Mouse (Mus musculus) c-Kit-positive CD71-positive TER-119-positive erythroid progenitor cells, embryonic 14.5 days (primary cell): ENCODE data around the gene Esx1.

ENCODE experiments used
- DNase-seq: peaks from one replicate; pipeline ENCODE4 v3.0.0-alpha.2; 2013; ENCODE audit warnings: low spot score

Gene Esx1

GRCm38 (mm10) chrX:137121718-137122117, at the start of gene Esx1:
TSS of gene Esx1 (minus strand) at chrX:137122083.
- DNase-seq: no peak

DNA sequence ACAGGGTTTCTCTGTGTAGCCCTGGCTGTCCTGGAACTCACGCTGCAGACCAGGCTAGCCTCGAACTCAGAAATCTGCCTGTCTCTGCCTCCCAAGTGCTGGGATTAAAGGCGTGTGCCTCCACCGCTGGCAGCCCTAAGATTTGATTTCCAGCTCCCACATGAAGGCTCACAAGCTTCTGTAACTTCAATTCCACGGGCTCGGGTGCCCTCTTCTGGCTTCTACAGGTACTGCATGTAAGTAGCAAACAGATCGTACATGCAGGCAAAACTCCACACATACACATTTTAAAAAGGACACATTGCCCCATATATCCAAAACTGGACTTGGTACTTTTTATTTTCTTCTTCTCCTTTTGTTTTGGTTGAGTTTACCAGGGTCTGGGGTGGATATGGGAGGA, 48.1 kb upstream of the Esx1 start:
- DNase-seq: peak; percentile 11

GRCm38 (mm10) chrX:137167658-137168057, 45.8 kb upstream of the Esx1 start:
- no peak for DNase-seq

DNA sequence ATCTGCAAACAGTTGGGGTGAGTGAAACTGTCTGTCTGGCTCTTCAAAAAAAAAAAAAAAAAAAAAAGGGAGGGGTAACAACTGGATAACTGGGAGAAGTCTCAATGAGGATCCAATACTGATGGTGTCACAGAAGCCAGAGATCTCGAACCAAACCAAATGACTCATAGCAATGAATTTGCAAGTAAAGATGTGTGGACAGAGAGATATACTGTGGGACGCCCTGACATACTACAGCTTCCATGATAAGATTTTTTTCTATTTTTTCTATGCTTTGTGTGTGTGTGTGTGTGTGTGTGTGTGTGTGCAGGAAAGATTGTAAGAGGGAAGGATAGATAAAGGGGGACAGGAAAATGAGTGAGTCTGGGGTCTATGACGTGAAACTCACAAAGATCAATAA, 43.7 kb upstream of the Esx1 start:
- no peak for DNase-seq

GRCm38 (mm10) chrX:137162700-137163099, 40.8 kb upstream of the Esx1 start:
- no peak for DNase-seq

DNA sequence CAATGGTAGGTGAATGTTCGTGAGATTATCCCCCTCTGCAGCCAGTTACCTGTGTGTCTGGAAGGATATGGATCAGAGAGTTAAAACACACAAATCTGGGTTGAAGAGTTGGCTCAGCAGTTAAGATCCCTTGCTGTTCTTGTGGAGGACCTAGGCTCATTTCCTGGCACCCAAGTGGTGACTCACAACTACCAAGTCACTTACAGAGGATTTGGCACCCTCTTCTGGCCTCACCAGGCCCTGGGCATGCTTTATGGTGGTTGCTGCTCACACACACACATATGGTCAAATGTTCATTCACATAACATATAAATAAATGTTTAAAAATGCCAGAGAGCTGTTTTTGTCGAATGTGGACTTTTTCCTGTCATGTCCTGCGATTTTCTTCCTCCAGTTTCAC, 39.1 kb upstream of the Esx1 start:
- DNase-seq: no peak

DNA sequence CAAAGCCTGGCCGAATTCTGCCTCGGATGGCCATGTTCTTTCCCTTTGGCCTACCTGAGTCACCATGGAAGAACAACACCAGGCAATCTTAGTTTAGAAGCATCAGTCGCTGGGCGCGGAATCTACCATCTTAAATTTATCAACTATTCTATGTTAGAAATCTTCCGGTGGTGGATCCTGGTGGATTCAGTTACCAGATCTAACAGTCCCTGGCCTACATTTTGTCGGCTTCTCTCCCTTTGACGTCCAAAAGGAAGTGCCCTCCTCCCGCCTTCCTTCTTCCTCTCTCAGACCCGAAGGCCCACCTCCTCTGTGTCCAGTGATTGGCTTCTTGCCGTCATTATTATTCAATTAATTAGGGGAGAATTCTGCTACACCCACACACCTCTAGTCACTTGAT, 27.2 kb upstream of the Esx1 start:
- DNase-seq: no peak

GRCm38 (mm10) chrX:137144674-137145073, 22.8 kb upstream of the Esx1 start:
- DNase-seq: no peak

DNA sequence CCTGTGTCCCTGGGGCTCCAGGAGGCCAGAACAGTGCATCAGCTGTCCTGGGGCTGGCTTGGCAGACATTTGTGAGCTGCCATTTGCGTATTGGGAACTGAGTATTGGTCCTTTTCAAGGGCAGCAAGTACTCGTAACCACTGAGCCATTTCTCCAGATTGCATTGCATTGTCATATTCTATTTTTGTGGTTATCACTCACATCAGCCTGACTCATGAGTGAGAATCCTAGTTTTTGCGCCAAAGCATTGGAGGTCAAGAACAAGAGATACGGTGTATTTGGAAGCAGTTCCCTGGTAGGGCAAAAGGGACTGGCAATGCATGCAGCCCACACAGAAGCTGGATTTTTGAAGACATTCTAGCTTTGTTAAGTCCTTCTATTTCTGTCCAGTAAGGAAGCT, 21.8 kb upstream of the Esx1 start:
- DNase-seq: no peak

DNA sequence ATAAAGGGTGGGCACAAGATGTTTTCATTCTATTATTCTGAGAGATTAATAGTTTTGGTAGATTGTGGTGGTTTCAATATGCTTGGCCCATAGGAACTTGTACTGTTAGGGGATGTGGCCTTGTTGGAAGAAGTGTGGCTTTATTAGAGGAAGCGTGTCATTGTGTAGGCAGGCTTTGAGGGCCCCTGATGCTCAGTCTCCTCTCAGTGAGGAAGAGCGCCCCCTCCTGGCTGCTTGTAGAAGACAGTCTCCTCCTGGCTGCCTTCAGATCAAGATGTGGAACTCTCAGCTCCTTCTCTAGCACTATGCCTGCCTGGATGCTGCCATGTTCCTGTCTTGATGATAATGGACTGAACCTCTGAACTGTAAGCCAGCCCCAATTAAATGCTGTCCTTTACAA, 20.7 kb upstream of the Esx1 start:
- DNase-seq: peak; percentile 16

- DNase-seq: peak; percentile 44
These were observed 19.8 kb upstream of the Esx1 start for GRCm38 (mm10) chrX:137141669-137142068.

DNA sequence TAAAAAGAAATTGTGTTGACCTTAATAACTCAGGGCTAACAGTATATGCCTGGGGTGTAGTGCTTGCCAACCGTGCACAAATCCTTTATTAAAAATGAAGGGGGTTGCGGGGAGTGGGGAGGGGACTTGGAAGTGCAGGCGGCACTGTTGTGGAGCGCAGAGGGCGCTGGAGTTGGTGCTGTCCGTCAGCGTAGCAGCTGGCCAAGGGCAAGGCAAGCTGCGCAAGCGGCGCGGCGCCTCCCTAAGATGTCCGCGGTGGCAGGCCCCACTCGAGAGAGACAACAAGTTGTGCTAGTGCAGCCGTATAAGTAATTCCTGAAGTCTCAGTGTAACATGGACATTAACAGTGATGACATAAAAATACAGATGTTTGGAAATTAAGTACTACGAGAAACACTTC, 5.7 kb upstream of the Esx1 start:
- no peak for DNase-seq

GRCm38 (mm10) chrX:137119675-137120423, 2.0 kb downstream of the Esx1 start:
- DNase-seq: no peak

DNA sequence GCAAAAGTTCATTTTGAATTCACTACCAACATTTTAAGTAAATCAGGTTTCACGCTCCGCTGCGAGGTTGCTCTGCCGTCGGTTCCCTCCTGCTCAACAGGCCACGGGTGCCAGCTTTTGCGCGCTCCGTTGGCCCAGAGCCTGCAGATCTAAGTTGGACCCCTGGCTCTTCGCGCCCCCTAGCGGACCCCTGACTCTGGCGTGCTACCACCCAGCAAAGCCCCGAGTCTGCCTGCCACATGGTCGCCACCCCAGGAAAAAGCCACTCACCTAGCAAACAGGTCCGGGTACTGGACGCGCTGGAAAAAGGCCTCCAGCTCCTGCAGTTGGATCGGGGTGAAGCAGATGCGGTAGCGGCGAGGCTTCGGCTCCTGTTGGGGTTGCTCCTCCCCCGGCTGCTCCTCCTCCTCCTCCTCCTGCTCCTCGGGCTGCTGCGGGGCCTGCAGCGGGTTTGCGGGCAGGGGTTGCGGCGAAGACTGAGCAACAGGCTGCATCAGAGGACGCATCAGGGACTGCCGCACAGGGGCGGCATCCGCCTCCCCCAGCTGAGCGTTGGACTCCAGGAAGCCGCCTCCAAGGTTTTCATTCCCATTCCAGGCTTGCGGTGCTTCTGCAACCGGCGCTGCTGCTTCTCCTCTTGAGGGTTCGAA, 3.7 kb downstream of the Esx1 start:
- DNase-seq: no peak

DNA sequence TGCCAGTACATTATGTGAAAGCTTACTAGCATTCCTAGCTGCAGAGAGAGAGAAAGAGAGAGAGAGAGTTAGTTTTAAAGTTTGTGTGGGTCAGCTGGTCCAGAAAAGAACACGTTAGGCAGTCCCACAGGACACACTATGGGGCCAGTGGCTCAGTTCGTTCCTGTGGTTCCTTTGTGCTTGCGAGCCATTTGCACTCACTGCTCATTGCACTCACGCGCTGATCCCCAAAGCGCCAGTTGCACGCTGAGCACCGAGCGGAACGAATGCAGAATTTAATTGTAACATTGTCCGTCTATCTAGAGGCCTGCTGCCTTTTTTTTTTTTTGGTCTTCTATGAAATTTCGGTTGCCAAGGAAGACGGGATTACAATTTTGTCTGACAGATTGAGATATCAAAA, 15.4 kb downstream of the Esx1 start:
- no peak for DNase-seq

DNA sequence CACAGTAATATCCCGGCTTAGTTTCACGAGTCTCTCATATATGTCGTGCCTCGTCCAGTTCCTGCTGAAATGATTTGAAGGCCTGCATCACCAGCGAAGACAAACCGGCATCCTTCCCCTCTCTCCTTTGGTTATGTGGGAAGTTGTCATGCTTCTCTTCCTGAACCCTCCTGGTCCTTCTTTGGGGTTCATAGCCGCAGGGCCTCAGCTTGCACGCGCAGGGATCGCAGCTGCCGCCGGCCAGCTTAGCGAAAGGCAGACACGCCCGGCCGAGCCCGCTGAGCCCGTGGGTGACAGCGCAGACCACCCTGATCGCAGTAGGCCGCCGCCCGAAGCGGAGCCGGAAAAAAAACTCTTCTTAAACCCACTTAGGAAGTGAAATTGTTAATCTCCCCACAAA, 17.4 kb downstream of the Esx1 start:
- DNase-seq: no peak
